Mouse (Mus musculus) bone marrow macrophage, adult 2 months (primary cell): Measurements from ENCODE around the gene 1810010H24Rik.

Experiments used
- CTCF ChIP-seq: IDR thresholded peaks from 2 replicates; pipeline ENCODE4 v1.5.1; 2012; ENCODE audit warnings: low read depth, mild to moderate bottlenecking, low read length, moderate library complexity
- POLR2A ChIP-seq: IDR thresholded peaks from 2 replicates; pipeline ENCODE4 v1.6.1; 2012; ENCODE audit warnings: mild to moderate bottlenecking, low read depth, low read length, borderline replicate concordance

DNA sequence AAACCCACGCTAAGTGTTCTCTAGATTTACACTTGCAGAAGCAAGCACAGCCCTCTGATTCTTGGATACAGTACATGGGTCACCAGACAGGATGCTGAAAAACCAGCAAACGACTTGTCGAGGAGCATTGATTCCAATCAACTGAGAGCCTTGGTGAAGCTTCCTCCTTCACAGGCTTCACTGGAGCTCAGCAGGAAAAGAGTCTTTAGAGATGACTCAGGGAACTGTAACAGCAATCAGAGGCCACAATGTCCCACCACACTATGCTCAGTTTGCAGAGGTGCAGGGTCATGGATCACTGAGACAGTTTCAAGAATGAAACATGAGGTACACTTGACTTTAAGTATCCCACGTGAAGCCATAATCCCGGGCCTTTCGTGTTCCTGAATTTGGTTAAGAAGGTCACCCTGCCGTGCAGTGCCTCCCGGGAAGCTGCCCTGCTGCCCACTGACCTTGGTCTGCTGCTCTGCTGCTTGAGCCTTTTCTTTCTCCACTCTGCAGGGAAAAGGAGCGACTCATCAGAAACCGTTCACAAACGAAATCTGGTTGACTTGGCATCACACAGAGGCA, 39.8 kb downstream of the 1810010H24Rik start:
- TF ChIP-seq CTCF (no peak), POLR2A (no peak)
